Mouse (Mus musculus): ENCODE data around the gene Vps29.

- TF ChIP-seq REST (IDR thresholded peaks at IDR 0.05; ENCODE audit: insufficient read depth, insufficient read length) (no peak), POLR2A (IDR thresholded peaks at IDR 0.05; ENCODE audit: insufficient read length, low read depth) (no peak), POLR2AphosphoS2 (IDR thresholded peaks at IDR 0.05; ENCODE audit: insufficient read length, low read depth) (no peak), MYOG (IDR thresholded peaks at IDR 0.05; ENCODE audit: control insufficient read depth in 1 of 3, insufficient read depth in 1 of 3, insufficient read length in 2 of 3, low read depth in 2 of 3) (no peak), CEBPB (IDR thresholded peaks at IDR 0.05; ENCODE audit: insufficient read depth, poor library complexity, severe bottlenecking) (no peak), TCF12 (IDR thresholded peaks at IDR 0.05; ENCODE audit: insufficient read depth, poor library complexity, severe bottlenecking) (no peak), MAX (IDR thresholded peaks at IDR 0.05; ENCODE audit: low read depth) (no peak), USF1 (IDR thresholded peaks at IDR 0.05; ENCODE audit: low read depth) (no peak), MYOD1 (IDR thresholded peaks at IDR 0.05; ENCODE audit: control insufficient read depth in 1 of 3, insufficient read length in 2 of 3, low read depth in 2 of 3) (no peak), E2F4 (IDR thresholded peaks at IDR 0.05; ENCODE audit: insufficient read depth) (no peak), TCF3 (IDR thresholded peaks at IDR 0.05; ENCODE audit: insufficient read length, low read depth) (no peak)
Measured at GRCm38 (mm10) chr5:122405537-122405936, 51.4 kb downstream of the Vps29 start.
